Mouse (Mus musculus) A20 (cell line): ENCODE data around the gene Gpc1.

Experiments
- DNase-seq: peaks from one replicate; pipeline ENCODE4 v3.0.0-alpha.2; 2011; ENCODE audit warnings: low read depth, low spot score

Gpc1 gene

DNA sequence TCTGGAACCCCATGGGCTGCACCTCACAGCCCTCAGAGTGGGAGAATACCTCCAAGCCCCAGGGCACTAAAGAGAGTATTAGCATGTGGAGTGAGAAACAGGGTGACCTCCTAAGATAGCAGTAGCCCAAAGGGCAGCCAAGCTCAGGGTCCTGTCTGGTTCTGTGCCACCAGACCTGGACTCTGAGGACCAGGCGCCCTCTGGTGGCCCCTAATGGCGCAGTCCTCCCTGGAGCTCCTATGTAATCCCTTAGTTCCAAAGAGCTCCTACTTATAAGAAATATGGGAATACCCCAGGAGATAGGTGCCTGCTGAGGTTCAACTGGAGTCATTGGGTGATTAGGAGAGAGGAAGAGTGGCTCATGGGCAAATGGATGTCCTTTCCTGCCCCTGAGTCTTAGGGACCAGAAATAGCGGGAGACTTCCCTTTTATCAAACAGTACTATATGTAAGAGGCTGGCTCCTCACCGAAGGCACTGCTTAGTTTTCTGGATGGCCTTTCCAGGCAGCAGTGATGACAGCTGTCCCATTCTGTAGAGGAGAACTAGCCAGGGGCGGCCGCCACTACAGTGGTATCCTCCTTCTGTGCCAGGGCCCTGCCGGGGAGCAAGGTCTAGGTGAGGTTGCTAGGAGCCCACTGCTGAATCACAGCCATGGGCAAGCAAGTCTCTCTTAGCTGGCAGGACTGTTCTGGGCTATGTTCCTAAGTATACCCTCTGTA is 2.7 kb downstream of the Gpc1 start:
- DNase-seq: peak; percentile 74

DNA sequence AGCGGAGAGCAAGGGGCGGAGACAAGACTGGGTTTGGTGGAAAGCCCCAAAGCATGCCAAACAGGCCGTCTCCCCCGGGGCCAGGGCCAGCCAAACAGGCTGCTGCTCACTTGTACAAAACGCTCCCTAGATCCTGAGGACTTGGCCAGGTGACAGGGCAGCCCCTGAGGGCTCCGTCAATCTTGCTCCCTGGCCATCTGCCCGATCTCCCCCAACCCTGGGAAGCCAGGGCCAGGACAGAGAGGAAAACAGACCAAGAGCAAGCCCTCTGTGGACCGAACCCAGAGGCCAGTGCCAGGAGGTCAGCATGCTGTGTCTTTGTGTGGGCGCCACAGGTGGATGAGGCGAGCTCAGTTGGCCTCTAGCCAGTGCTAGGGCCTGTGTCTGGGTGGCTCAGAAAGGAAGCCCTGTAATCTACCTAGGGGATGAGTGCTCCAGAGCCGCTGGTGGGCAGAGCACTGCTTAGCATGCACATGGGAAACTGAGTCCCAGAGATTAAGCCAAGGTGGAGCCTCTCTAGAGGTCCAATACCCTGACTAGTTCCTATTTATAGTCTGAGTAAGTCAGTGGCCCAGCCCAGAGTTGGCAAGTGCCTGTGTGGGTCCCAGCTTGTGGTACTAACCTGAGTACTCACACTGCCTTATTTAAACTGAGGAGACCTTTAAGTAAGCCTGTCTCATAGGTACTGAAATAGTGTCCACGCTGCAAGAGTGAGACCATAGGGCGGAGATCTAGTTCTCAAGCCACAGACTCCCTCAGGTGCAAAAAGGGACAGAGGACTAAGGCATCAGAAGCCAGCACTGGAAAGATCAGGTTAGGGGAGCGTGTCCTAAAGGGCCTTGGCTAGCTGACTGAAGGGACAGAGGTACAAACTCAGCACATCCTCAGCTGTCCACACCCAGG is 6.7 kb downstream of the Gpc1 start:
- DNase-seq: no peak

DNA sequence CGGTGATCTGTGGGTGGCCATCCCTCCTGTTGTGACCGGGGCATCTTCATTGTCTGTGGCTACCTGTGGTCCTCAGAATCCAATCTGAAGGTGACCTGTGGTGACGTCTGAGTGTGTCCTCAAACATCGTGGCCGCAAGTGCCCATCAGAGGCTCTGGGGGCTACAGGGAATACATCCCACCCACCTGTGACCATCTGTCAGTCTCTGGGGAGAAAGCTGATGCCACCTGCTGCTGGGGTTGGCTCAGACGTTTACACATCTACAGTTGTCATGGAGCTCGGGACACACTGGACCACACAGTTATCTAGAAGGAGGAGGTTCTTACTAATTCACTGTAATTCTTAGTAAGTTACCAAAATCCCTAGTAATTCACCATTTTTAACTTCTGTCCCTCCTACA is 7.8 kb downstream of the Gpc1 start:
- DNase-seq: no peak

- no peak for DNase-seq
Observed at GRCm38 (mm10) chr1:92840231-92840890, 8.9 kb downstream of the Gpc1 start.

- DNase-seq: no peak
Observed at GRCm38 (mm10) chr1:92841427-92841826, 10.0 kb downstream of the Gpc1 start.

- DNase-seq: no peak
Observed at GRCm38 (mm10) chr1:92845889-92846288, 14.4 kb downstream of the Gpc1 start.

DNA sequence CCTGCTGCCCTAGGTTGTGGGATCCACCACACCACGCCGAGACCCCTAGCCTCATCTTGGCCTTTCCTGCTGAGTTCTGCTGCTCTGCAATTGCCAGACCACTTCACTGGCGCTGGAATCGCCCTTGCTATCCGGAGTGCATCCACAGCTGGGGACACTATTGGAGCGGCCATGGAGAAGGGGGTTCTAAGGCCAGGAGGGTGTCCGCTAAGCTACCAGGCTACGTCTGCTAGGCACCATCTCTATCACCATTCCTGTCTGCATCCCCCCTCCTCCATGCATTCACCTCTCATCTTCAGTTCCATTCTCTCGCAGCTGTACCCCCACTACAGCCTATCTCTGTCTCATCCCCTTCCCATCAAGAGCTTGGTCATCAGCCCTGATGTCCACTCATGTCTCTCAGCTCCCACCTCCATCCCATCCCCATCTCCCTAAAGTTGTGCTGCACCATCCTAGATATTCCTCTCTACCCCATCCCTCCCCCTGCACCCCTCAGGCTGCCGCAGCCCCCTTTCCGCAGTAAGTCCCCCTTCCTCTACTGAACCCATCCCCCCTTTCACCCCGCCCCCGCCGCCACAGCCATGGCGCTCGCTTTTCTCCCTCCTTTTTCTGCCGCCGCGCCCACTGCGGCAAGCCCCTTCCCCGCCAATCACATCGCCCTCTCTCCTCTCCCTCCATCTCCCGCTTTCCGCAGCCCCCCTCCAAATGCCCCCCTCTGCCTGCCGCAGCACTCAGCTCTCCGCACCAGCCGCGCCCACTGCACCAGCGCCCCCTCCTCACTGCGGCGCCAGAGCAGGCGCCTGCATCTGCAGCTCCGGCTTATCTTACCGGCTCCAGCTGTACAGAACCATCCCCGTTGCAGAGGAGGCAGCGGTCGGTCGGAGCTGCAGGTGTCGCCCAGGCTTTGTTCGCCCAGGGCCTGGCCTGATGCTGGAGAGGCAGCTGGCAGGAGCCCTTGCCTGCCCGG is 16.7 kb downstream of the Gpc1 start:
- DNase-seq: no peak

DNA sequence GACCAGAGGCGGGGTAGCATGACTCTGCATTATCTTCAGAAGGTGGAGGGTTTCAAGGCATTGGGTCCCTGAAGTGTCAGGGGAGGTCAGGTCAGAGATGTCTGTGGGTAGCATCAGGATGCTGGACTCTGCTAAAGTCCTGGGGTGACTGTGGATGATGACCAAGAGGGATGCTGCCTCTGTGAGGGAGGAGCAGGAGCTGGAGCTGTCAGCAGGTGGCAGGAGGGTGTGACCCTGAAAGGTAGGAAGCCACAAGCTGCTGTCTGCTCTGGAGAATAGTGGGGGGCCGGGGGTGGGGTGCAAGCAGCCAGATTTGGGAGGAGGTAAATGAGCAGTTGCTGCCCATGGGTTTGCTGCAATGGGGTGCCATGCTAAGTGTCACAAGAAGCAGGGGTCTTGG is 18.0 kb downstream of the Gpc1 start:
- DNase-seq: no peak

GRCm38 (mm10) chr1:92849938-92850574 is 18.6 kb downstream of the Gpc1 start:
- no peak for DNase-seq

GRCm38 (mm10) chr1:92852450-92852849 is 21.0 kb downstream of the Gpc1 start:
- no peak for DNase-seq

DNA sequence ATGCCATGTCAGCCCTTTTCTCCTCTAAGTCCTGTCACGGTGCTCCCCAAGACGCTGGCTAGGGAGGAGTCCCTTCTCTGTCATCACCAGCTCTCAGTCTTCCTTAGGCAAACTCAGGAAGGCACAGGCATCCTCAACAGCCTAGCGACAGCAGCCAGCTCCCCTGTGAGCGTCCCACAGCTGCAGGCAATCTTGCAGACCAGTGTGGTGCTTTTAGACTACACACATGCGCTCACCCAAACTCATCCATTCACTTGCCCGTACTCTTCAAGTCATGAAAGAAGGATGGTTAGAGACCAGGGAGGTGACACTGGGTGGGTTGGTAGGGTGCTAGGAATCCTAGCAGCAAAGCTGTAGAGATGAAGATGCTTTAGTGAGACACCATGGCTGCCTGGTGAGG is 30.1 kb downstream of the Gpc1 start:
- no peak for DNase-seq

- no peak for DNase-seq
Observed at GRCm38 (mm10) chr1:92863268-92863667, 31.8 kb downstream of the Gpc1 start.

DNA sequence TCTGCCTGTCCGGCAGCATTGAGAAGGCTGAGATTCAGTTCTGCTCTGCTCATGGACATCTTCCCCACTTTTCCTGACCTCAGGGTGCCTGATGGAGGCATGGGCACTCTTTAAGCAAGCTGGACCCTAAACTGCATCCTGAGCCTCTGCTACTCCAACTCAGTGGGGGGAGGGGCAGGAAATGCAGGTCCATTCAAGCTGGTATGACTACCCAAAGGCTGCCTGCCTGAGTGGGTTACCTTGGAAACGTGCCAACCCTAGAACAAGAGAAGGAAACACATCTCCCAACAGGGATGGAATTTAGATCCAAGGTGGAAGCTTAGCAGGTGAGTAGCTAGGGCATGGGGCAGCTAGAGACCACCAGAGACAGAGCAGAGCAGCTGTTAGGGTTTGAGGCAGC is 34.7 kb downstream of the Gpc1 start:
- DNase-seq: no peak

DNA sequence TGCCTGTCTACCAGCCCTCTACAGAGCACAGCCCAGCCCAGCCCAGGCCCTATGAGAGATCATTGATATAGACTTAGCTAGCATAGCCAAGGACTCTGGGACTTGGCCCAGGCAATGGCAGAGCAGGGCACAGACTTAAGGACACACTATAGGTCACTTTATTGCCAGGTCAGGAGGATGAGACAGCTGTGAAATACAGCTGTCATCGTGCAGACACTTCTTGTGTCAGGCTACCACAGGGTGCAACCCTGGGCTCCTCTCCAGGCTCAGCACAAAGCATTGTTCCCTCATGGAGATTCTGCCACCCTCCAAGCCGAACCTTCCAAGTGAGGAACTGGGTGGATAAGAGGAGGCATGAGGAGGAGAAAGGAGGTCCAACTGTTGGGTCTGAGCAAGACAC is 38.5 kb downstream of the Gpc1 start:
- DNase-seq: no peak

DNA sequence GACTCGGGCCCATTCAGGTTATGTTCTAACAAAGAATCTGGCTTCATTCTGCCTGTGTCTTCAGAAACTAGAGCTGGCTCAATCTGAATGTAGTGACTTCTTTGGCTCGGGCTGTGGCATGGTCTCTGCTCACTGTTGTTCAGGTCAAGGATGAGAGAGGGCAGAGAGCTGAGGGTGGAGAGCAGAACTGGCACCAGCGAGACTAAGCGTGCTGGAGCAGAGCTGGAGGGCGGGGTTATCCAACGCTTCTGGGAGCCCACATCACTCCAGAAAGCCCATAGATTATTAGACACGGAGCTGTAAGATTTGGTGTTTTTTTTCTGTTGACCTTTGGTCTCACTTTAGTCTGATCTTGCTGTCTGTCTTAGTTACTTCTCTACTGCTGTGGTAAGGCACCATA is 41.2 kb downstream of the Gpc1 start:
- no peak for DNase-seq

DNA sequence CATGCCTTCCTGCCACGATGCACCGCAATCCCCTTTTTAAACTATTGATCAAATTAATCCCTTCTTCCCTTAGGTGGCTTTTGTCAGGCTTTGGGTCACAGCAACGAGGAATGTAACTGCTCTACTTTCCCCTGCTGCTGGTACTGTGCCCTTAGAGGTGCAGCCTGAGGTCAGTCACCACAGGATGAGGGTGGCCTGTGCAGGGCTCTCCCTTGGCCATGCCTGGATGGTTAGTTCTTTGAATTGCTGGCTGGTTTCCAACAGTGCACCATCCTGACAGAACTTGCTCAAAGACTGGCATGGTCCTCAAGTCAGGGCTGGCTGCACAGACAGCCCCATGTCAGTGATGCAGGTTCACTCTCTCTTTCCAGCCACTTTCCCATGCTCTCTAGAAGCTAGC is 42.6 kb downstream of the Gpc1 start:
- DNase-seq: no peak

GRCm38 (mm10) chr1:92875360-92876111 is 44.1 kb downstream of the Gpc1 start:
- DNase-seq: no peak

- no peak for DNase-seq
Observed at GRCm38 (mm10) chr1:92877431-92877978, 46.1 kb downstream of the Gpc1 start.

GRCm38 (mm10) chr1:92878066-92878741 is 46.8 kb downstream of the Gpc1 start:
- DNase-seq: no peak
